Mouse (Mus musculus) megakaryocyte, embryonic 14.5 days (primary cell): ENCODE results near the gene Vrk3.

Experiments
- FLI1 ChIP-seq: IDR thresholded peaks from 2 replicates; pipeline ENCODE4 v1.6.1; 2012; ENCODE audit warnings: low read length, inconsistent platforms, mixed read lengths
- GATA1 ChIP-seq: IDR thresholded peaks from 3 replicates; pipeline ENCODE4 v1.6.1; 2012; ENCODE audit warnings: mixed read lengths, low read length, inconsistent platforms, borderline replicate concordance

GRCm38 (mm10) chr7:44820525-44820924, 72.3 kb downstream of the Vrk3 start:
- TF ChIP-seq GATA1, result no peak
- no peak for TF ChIP-seq FLI1
